Mouse (Mus musculus): ENCODE measurements around the gene Prnd. TPM values are rescaled to one million over a fixed set of nuclear protein-coding genes. Genes with fewer than 3 reads are reported as not detected.

The Prnd gene
- polyA plus RNA-seq, 1 experiment from 2014 or later = 22.7 TPM

DNA sequence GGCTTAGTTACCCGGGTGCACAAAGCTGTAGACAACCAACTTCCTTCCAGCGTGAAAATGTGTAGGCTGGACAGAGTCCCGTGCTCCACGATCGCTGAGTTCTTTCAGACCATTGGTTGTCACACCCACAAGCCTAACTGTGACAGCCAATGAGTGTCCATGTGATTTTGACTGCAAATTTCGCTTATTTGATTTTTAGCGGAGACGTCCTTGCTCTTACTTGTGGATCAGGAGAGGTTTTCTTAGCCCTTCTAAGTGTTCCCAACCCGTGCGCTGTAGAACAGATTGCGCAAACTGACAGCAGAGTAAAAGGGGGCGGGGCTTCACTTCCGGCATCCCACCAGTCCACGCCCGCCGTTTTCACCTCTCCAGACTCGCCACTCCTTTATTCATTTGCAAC lies 4.6 kb downstream of the Prnd start:
- no peaks in the 10 kb centered on the region for H3K9me3 ChIP-seq (replicated peaks; ENCODE audit: control insufficient read depth, low read length)
- peaks cover 12% of the 10 kb centered on the region; the same call in 1 of the 2 replicates for H3K4me1 ChIP-seq (ENCODE audit: control insufficient read depth, insufficient read depth, low read length)
- WGBS = 2% methylated on average over 17 of the region's 17 CpGs
- peak overlapping the region; percentile 35; the same call in 1 of the 2 replicates for H3K9ac ChIP-seq (ENCODE audit: low read length)
- H3K4me3 ChIP-seq (ENCODE audit: low read length) = peak overlapping the region; percentile 52
- H3K27ac ChIP-seq (ENCODE audit: low read length) = peak overlapping the region; percentile 33
- no peaks in the 10 kb centered on the region for H3K36me3 ChIP-seq (ENCODE audit: control insufficient read depth, insufficient read depth)
- ATAC-seq (replicated peaks; ENCODE audit: extremely low read depth, insufficient read depth, low FRiP score) = peak; percentile 61
- H3K4me2 ChIP-seq (ENCODE audit: low read depth, low read length) = peak overlapping the region; percentile 78
- no peaks in the 10 kb centered on the region for H3K27me3 ChIP-seq (ENCODE audit: control insufficient read depth, insufficient read depth, low read length)

DNA sequence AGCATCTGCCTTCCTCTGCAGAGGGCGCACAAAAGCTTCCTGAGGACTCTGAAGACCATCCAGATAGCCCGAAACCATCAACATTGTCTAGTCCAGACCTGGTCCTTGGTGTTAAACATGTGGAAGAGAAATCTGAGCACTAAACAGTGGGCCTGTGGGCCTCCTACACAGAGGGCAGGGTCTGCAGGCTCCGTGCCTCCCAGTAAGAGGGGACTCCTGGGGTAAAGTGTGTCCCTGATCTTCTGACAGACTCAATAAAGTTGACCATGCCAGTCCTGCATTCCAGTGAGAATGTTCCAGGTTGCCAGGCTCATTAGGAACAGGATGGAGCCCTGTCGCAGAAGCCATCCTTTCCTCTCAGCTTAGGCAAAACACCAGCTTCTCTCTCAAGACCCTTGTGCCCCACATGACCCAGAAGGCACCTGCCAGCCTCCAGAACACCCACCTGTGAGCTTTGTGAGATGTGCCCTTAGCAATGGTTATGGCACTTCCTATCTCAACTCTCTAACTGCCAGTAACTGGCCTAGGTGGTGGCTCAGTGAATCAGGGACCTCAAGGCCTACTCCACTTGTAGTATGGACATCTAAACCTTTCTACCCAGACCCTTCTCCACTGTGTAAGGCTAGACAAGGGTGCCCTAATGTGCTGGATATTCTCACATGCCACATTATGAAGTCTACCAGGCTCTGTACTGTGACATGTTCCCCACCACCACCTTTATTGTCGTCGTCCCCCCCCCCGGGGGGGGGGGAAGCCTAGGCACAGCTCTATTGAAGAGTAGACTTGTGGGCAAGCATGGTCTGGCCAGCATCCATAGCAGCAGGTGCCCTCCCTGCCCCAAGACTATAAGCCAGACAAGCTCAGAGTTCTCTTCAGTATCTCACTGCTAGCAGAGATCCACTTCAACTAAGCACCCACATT lies 5.9 kb downstream of the Prnd start:
- Histone ChIP-seq H3K27ac (ENCODE audit: low read length) (no peak overlapping the region), H3K4me3 (ENCODE audit: low read length) (no peak overlapping the region), H3K9ac (ENCODE audit: low read length) (no peak overlapping the region), H3K4me1 (ENCODE audit: control insufficient read depth, insufficient read depth, low read length) (peaks cover 8% of the 10 kb centered on the region; the same call in 1 of the 2 replicates), H3K27me3 (ENCODE audit: control insufficient read depth, insufficient read depth, low read length) (no peaks in the 10 kb centered on the region), H3K4me2 (ENCODE audit: low read depth, low read length) (no peak overlapping the region), H3K36me3 (ENCODE audit: control insufficient read depth, insufficient read depth) (no peaks in the 10 kb centered on the region), H3K9me3 (replicated peaks; ENCODE audit: control insufficient read depth, low read length) (no peaks in the 10 kb centered on the region)
- no peak for ATAC-seq (replicated peaks; ENCODE audit: extremely low read depth, insufficient read depth, low FRiP score)
- WGBS = 79% methylated on average over 7 of the region's 7 CpGs

DNA sequence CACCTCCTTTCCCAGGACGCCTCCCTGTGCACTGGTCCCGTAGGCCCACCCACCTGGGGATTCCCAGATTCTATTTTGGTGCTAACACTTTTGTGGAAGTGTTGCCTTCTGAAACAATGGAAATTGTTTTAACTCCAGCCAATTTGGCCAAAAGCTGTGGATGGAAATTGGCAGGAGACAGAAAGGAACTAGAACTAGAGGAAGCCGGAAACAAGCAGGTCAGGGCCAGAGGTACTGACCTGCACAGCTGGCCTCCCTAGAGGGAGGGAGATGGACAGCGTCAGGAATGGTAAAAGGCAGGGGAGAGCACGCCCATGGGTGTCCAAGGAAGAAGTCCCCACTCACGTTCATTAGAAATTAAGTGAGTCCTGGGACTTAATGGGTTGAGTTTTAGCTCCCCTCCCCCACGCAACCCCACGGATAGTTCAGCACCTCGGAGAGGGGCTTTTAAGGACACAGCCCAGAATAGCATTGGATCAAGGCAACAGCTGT lies 7.1 kb downstream of the Prnd start:
- no peaks in the 10 kb centered on the region for H3K9me3 ChIP-seq (replicated peaks; ENCODE audit: control insufficient read depth, low read length)
- WGBS = 35% methylated on average over 9 of the region's 9 CpGs
- no peak overlapping the region for H3K9ac ChIP-seq (ENCODE audit: low read length)
- H3K27ac ChIP-seq (ENCODE audit: low read length) = no peak overlapping the region
- no peak overlapping the region for H3K4me2 ChIP-seq (ENCODE audit: low read depth, low read length)
- no peak; the same call in 1 of the 2 replicates for ATAC-seq (replicated peaks; ENCODE audit: extremely low read depth, insufficient read depth, low FRiP score)
- H3K36me3 ChIP-seq (ENCODE audit: control insufficient read depth, insufficient read depth) = no peaks in the 10 kb centered on the region
- H3K4me1 ChIP-seq (ENCODE audit: control insufficient read depth, insufficient read depth, low read length) = peaks cover 6% of the 10 kb centered on the region; the same call in 1 of the 2 replicates
- no peak overlapping the region for H3K4me3 ChIP-seq (ENCODE audit: low read length)
- H3K27me3 ChIP-seq (ENCODE audit: control insufficient read depth, insufficient read depth, low read length) = no peaks in the 10 kb centered on the region

DNA sequence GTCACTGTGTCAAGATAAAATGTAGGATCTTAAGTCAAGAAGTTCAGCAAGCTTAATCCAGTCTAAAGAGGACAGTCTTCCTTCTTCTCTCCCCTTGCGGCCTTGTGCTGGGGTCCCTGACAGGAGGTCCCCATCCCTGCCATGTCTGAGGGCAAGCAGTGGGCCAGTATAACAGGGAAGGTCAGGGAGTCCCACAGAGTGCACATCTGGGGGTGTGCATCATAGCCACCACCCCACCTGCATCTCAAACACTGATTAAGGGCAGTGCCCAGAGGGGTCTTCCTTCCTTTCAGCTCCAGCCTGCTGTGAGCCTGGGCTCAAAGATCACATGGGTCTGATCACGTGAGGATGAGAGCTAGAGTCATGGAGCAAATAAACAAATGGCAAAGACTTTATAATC lies 11.0 kb downstream of the Prnd start:
- Histone ChIP-seq H3K9me3 (replicated peaks; ENCODE audit: control insufficient read depth, low read length) (no peaks in the 10 kb centered on the region), H3K4me1 (ENCODE audit: control insufficient read depth, insufficient read depth, low read length) (no peaks in the 10 kb centered on the region), H3K9ac (ENCODE audit: low read length) (no peak overlapping the region), H3K27ac (ENCODE audit: low read length) (no peak overlapping the region), H3K27me3 (ENCODE audit: control insufficient read depth, insufficient read depth, low read length) (no peaks in the 10 kb centered on the region), H3K4me2 (ENCODE audit: low read depth, low read length) (no peak overlapping the region), H3K36me3 (ENCODE audit: control insufficient read depth, insufficient read depth) (no peaks in the 10 kb centered on the region), H3K4me3 (ENCODE audit: low read length) (no peak overlapping the region)
- 68% methylated on average over 2 of the region's 2 CpGs for WGBS
- no peak for ATAC-seq (replicated peaks; ENCODE audit: extremely low read depth, insufficient read depth, low FRiP score)

DNA sequence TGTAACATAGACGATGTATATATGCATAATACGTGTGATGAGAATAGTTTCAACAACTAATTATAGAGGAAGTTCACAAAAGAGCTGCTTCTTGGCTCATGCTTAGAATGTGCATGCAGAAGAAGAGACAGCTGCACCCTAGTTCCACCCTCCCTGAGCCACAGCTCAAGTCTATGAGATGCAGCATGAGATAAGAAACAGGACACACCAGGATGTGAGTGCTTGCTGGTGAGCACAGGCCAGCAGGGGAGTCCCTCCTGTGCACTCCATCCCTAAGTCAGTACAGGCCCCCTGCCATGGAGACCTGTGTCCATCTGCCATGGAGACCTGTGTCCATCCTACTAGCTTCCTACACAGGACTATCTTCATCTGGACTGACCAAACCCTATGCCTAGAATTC lies 19.9 kb downstream of the Prnd start:
- H3K9ac ChIP-seq (ENCODE audit: low read length) = no peak overlapping the region
- H3K36me3 ChIP-seq (ENCODE audit: control insufficient read depth, insufficient read depth) = no peaks in the 10 kb centered on the region
- no peak overlapping the region for H3K4me2 ChIP-seq (ENCODE audit: low read depth, low read length)
- H3K27me3 ChIP-seq (ENCODE audit: control insufficient read depth, insufficient read depth, low read length) = no peaks in the 10 kb centered on the region
- no peak for ATAC-seq (replicated peaks; ENCODE audit: extremely low read depth, insufficient read depth, low FRiP score)
- H3K4me1 ChIP-seq (ENCODE audit: control insufficient read depth, insufficient read depth, low read length) = no peaks in the 10 kb centered on the region
- 80% methylated on average over 2 of the region's 2 CpGs for WGBS
- no peaks in the 10 kb centered on the region for H3K9me3 ChIP-seq (replicated peaks; ENCODE audit: control insufficient read depth, low read length)
- no peak overlapping the region for H3K27ac ChIP-seq (ENCODE audit: low read length)
- H3K4me3 ChIP-seq (ENCODE audit: low read length) = no peak overlapping the region

DNA sequence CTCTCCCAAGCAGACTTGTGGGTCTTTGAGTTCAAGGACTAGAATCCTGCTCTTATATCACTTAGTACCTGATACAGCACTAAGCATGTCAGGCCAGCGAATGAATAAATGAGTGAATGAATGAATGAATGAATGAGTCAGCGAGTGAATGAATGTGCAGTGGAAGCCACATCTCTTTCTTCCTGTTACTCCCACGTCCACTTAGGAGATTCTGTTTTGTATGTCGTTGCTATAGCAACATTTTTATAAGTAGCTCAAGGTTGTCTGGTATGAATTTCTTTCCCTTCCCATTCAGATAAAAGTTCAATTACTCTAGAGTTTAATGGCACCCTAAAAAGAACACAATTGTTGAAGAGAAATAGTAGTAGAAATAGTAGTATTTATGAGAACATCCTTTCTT lies 20.4 kb downstream of the Prnd start:
- Histone ChIP-seq H3K36me3 (ENCODE audit: control insufficient read depth, insufficient read depth) (no peaks in the 10 kb centered on the region), H3K27ac (ENCODE audit: low read length) (no peak overlapping the region), H3K9ac (ENCODE audit: low read length) (no peak overlapping the region), H3K4me1 (ENCODE audit: control insufficient read depth, insufficient read depth, low read length) (no peaks in the 10 kb centered on the region), H3K4me2 (ENCODE audit: low read depth, low read length) (no peak overlapping the region), H3K4me3 (ENCODE audit: low read length) (no peak overlapping the region), H3K27me3 (ENCODE audit: control insufficient read depth, insufficient read depth, low read length) (no peaks in the 10 kb centered on the region), H3K9me3 (replicated peaks; ENCODE audit: control insufficient read depth, low read length) (no peaks in the 10 kb centered on the region)
- ATAC-seq (replicated peaks; ENCODE audit: extremely low read depth, insufficient read depth, low FRiP score) = no peak
- 75% methylated on average over 4 of the region's 4 CpGs for WGBS

DNA sequence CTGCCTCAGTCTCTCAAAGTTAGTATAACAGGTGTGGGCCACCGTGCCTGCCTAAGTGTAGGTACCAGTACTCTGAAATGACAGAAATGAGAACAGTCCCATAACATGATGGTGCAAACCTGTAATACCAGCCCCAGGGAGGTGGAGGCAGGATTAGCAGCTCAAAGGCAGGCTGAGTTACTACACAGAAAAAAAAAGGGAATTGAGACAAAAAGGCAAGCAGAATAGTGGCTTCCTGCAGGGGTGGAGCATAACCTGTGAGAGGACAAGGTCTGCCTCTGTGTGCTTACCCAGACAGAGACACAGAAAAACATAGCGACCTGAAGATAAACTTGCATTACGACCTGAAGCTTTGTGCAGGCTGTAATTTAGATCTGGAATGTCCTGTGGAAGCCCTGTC lies 26.0 kb downstream of the Prnd start:
- Histone ChIP-seq H3K36me3 (ENCODE audit: control insufficient read depth, insufficient read depth) (no peaks in the 10 kb centered on the region), H3K27me3 (ENCODE audit: control insufficient read depth, insufficient read depth, low read length) (no peaks in the 10 kb centered on the region), H3K9ac (ENCODE audit: low read length) (no peak overlapping the region), H3K4me3 (ENCODE audit: low read length) (no peak overlapping the region), H3K9me3 (replicated peaks; ENCODE audit: control insufficient read depth, low read length) (no peaks in the 10 kb centered on the region), H3K4me2 (ENCODE audit: low read depth, low read length) (no peak overlapping the region), H3K4me1 (ENCODE audit: control insufficient read depth, insufficient read depth, low read length) (peaks cover 6% of the 10 kb centered on the region), H3K27ac (ENCODE audit: low read length) (no peak overlapping the region)
- ATAC-seq (replicated peaks; ENCODE audit: extremely low read depth, insufficient read depth, low FRiP score) = no peak
- WGBS = 69% methylated on average over 3 of the region's 3 CpGs

DNA sequence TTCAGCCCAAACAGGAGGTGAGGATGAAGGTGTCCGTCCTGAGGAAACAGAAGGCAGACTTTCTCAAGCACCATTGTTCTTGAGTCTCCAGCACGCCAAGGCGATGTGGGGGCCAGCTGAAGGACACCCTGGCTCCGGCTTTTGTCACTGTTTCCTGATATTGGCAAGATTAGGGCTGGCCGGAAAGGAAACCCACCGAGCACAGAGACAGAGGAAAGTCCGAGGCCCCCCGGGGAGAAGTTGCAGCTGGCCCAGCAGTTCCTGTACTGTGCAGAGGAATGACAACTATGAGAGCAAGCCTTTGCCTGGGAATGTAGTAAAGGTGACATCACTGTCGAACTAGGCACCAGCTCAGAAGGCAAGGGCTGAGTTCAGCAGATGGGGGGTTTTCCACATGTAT lies 30.2 kb downstream of the Prnd start:
- 11% methylated on average over 9 of the region's 9 CpGs for WGBS
- ATAC-seq (replicated peaks; ENCODE audit: extremely low read depth, insufficient read depth, low FRiP score) = peak; percentile 75
- peak overlapping the region; percentile 54 for H3K4me2 ChIP-seq (ENCODE audit: low read depth, low read length)

DNA sequence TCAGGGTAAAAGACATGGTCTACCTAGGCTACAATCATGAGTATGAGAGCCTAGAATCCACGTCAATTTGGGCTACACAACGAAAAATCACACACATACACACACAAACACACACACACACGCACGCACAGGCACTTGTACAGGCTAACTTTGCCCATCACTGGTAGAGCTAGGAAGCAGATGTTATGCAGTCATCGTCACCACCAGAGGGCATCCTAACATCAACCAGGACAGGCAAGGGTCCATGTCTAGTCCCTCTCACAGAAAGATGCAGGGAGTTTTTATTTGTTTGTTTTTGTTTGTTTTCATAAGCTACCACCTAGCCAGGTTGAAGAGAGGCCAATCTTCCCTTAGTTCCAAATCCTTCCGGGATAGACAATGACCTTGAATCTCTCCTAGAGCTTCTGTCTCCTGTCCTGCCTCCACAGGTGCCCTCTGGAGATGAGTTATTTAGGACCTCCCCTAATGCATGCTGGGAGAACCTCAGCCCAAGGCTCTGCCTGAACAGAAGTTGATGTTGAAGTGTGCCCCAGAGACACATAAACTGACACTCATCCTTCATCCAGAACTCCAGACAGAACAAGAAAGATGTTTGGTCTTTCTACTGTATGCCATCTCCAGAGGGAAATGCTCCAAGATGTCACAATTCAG lies 32.0 kb downstream of the Prnd start:
- H3K36me3 ChIP-seq (ENCODE audit: control insufficient read depth, insufficient read depth) = no peaks in the 10 kb centered on the region
- no peaks in the 10 kb centered on the region for H3K27me3 ChIP-seq (ENCODE audit: control insufficient read depth, insufficient read depth, low read length)
- no peak overlapping the region for H3K27ac ChIP-seq (ENCODE audit: low read length)
- H3K9ac ChIP-seq (ENCODE audit: low read length) = no peak overlapping the region
- ATAC-seq (replicated peaks; ENCODE audit: extremely low read depth, insufficient read depth, low FRiP score) = peak; percentile 67; the same call in 1 of the 2 replicates
- H3K4me2 ChIP-seq (ENCODE audit: low read depth, low read length) = no peak overlapping the region
- H3K4me3 ChIP-seq (ENCODE audit: low read length) = no peak overlapping the region
- H3K9me3 ChIP-seq (replicated peaks; ENCODE audit: control insufficient read depth, low read length) = no peaks in the 10 kb centered on the region
- whole genome bisulfite sequencing = 16% methylated on average over 6 of the region's 6 CpGs
- H3K4me1 ChIP-seq (ENCODE audit: control insufficient read depth, insufficient read depth, low read length) = peaks cover 6% of the 10 kb centered on the region

More for the DNA sequence above, 30.2 kb downstream of the Prnd start:
- Histone ChIP-seq H3K9ac (ENCODE audit: low read length) (peak overlapping the region; percentile 56; the same call in 1 of the 2 replicates), H3K4me1 (ENCODE audit: control insufficient read depth, insufficient read depth, low read length) (peaks cover 6% of the 10 kb centered on the region), H3K4me3 (ENCODE audit: low read length) (peak overlapping the region; percentile 7; the same call in 1 of the 2 replicates), H3K27me3 (ENCODE audit: control insufficient read depth, insufficient read depth, low read length) (no peaks in the 10 kb centered on the region), H3K9me3 (replicated peaks; ENCODE audit: control insufficient read depth, low read length) (no peaks in the 10 kb centered on the region), H3K36me3 (ENCODE audit: control insufficient read depth, insufficient read depth) (no peaks in the 10 kb centered on the region), H3K27ac (ENCODE audit: low read length) (peak overlapping the region; percentile 60)

Measured in heart, embryonic 16.5 days (tissue).